Mouse (Mus musculus) midbrain, embryonic 10.5 days (tissue): Measurements from ENCODE around the gene Lmcd1. TPM values are rescaled to one million over a fixed set of nuclear protein-coding genes. Genes with fewer than 3 reads are reported as not detected.

ENCODE experiments used
- DNase-seq: peaks from one replicate; pipeline ENCODE4 v3.0.0-alpha.2; 2017; ENCODE audit warnings: low spot score
- H3K27ac ChIP-seq: fragments of 300-500 bp; sonication (generic); replicated peaks from 2 replicates; pipeline ENCODE4 v1.5.1; 2016; ENCODE audit warnings: mild to moderate bottlenecking
- H3K27me3 ChIP-seq: fragments of 300-500 bp; sonication (generic); 2 replicates; pipeline ENCODE4 v1.6.1; 2016; ENCODE audit warnings: low read depth, mild to moderate bottlenecking; ENCODE audit not compliant: poor library complexity, severe bottlenecking
- H3K36me3 ChIP-seq: fragments of 300-500 bp; sonication (generic); 2 replicates; pipeline ENCODE4 v1.6.1; 2016; ENCODE audit warnings: mild to moderate bottlenecking, moderate library complexity
- H3K4me1 ChIP-seq: fragments of 300-500 bp; sonication (generic); 2 replicates; pipeline ENCODE4 v1.6.1; 2016
- H3K4me3 ChIP-seq: fragments of 300-500 bp; sonication (generic); 2 replicates; pipeline ENCODE4 v1.5.1; 2016; ENCODE audit warnings: mild to moderate bottlenecking, moderate library complexity
- H3K9me3 ChIP-seq: fragments of 300-500 bp; sonication (generic); replicated peaks from 2 replicates; pipeline ENCODE4 v1.6.1; 2016; ENCODE audit warnings: mild to moderate bottlenecking
- WGBS: fragments of 180-500 bp; shearing (Covaris S2); methylation state at CpG from one replicate; pipeline ENCODE4 v1.1.7; 2016; 5-methylcytosine and 5-hydroxymethylcytosine counted together
- polyA plus RNA-seq: library from polyadenylated mRNA; unstranded; fragments of >200 nt; fragmentation: Nextera tagmentation; extraction: Ambion mirVana; gene quantifications from 2 replicates; pipeline ENCODE4 v1.2.1, GENCODE M21; 2016

Lmcd1 gene
- polyA plus RNA-seq, 1 experiment from 2014 or later: 0.95 TPM

GRCm38 (mm10) chr6:112375661-112376392 is 102.3 kb downstream of the Lmcd1 start:
- Histone ChIP-seq H3K9me3 (no peaks in the 10 kb centered on the region), H3K27me3 (0 out of 2 replicates have a peak, but pooled peaks cover 3% of the 10 kb centered on the region), H3K4me3 (no peak overlapping the region), H3K27ac (no peak overlapping the region), H3K4me1 (peaks cover 6% of the 10 kb centered on the region), H3K36me3 (no peaks in the 10 kb centered on the region)
- 70% methylated on average over 10 of the region's 13 CpGs for WGBS
- no peak for DNase-seq

GRCm38 (mm10) chr6:112379054-112379453 is 105.5 kb downstream of the Lmcd1 start:
- H3K27ac ChIP-seq: no peak overlapping the region
- WGBS: 94% methylated on average over 9 of the region's 9 CpGs
- H3K4me3 ChIP-seq: no peak overlapping the region
- no peak for DNase-seq
- no peaks in the 10 kb centered on the region for H3K36me3 ChIP-seq
- H3K9me3 ChIP-seq: no peaks in the 10 kb centered on the region
- H3K27me3 ChIP-seq: 0 out of 2 replicates have a peak, but pooled peaks cover 3% of the 10 kb centered on the region
- H3K4me1 ChIP-seq: peaks cover 6% of the 10 kb centered on the region

Other genes with a start within 250 kb of the Lmcd1 start
- 0.25 and 0.35 TPM in 2 replicates for gene Ssu2, start 114.3 kb downstream of the Lmcd1 start, polyA plus RNA-seq
- gene Cav3, start 185.7 kb downstream of the Lmcd1 start, polyA plus RNA-seq: not detected in 2 replicates
- 0.11 and 0.20 TPM in 2 replicates for gene Oxtr, start 216.2 kb downstream of the Lmcd1 start, polyA plus RNA-seq